ENCODE assay signal across 18 mouse cellular contexts in genomic region chr9:60198530-60199200, GRCm38 (mm10).
"Had no signal": no experiment of that assay in that cellular context is flagged by ENCODE, and none has a peak within 500 bp of the region (broad histone marks: within the 10 kb centered on the region; RNA-seq: fewer than 3 reads in every experiment).

No protein-coding gene starts in this region.

- H3K4me3 ChIP-seq: layer of hippocampus, adult 2 months; limb, embryonic 15.5 days had no signal

- H3K27me3 ChIP-seq: limb, embryonic 15.5 days had no signal

- H3K36me3 ChIP-seq: limb, embryonic 15.5 days had no signal

- H3K27ac ChIP-seq: hindbrain, postnatal 0 days; layer of hippocampus, adult 2 months; limb, embryonic 15.5 days; liver, embryonic 14.5 days; stomach, postnatal 0 days had no signal

- ATAC-seq: hindbrain, postnatal 0 days; inflammation-experienced regulatory T-cells, adult 6 months; intestine, embryonic 16.5 days; liver, postnatal 0 days had no signal

- H3K4me2 ChIP-seq: limb, embryonic 15.5 days; liver, embryonic 11.5 days; midbrain, embryonic 11.5 days had no signal

- H3K9me3 ChIP-seq: limb, embryonic 15.5 days had no signal

- DNase-seq: kidney, adult 18-20 months; kidney, adult 9 months; kidney, postnatal 10 days; layer of hippocampus, adult 9-11 months; liver, postnatal 0 days; midbrain, embryonic 14.5 days; thymus, adult 2 months; thymus, postnatal 14 days; thymus, postnatal 4 days had no signal

- H3K9ac ChIP-seq: limb, embryonic 15.5 days; liver, embryonic 14.5 days; liver, postnatal 0 days had no signal
